Mouse (Mus musculus): ENCODE results near the gene Slc41a2.

- no peak for TF ChIP-seq CTCF (IDR thresholded peaks at IDR 0.05; ENCODE audit: borderline replicate concordance, insufficient read depth, low read depth, low read length)
- TF ChIP-seq POLR2A (IDR thresholded peaks at IDR 0.05; ENCODE audit: borderline replicate concordance, insufficient read depth, low read length): no peak
Observed at GRCm38 (mm10) chr10:83210122-83210521, 127.6 kb downstream of the Slc41a2 start.

Measured in cerebellum, adult 2 months (tissue).